Mouse (Mus musculus): ENCODE data around the gene C4b.

DNA sequence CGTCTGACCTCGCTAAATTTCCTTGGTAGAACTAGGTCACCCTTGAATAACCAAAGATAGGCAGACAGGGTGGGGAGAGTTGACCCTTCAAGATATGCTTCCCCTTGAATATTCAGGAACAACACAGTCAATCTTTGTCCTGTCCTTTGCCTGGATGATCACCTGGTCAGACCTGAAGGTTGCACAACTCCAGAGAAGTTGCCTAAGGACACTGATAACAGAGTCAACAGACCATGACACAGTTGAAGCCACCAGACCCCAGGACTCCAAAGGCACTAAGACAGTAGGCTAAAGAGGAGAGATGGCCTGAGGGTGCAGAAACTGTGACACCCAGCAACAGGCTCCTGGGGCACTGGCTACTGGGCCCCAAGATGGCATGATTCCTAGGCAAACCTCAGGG lies 15.8 kb downstream of the C4b start:
- TF ChIP-seq MEF2A (IDR thresholded peaks at IDR 0.05; ENCODE audit: extremely low read depth, insufficient replicate concordance, low read depth, low read length, poor library complexity, severe bottlenecking) (no peak), CTCF (IDR thresholded peaks at IDR 0.05 in 2 of 3, conservative IDR thresholded peaks at IDR 0.05 in 1 of 3; ENCODE audit: control insufficient read depth in 1 of 3, insufficient read depth in 1 of 3, low read depth in 2 of 3, low read length in 3 of 3, poor library complexity in 1 of 3, severe bottlenecking in 1 of 3) (no peak)

Measured in MEL (cell line).